Mouse (Mus musculus) thymus, adult 2 months (tissue): ENCODE results near the gene Prepl.

ENCODE experiments used
- CTCF ChIP-seq: fragments of 200-500 bp; IDR thresholded peaks from 2 replicates; pipeline ENCODE4 v1.5.1; 2012; ENCODE audit warnings: mild to moderate bottlenecking, control low read depth, low read length, moderate library complexity, borderline replicate concordance; ENCODE audit not compliant: control insufficient read depth, poor library complexity, insufficient read depth; ENCODE audit errors: extremely low read depth
- POLR2A ChIP-seq: fragments of 200-500 bp; IDR thresholded peaks from 2 replicates; pipeline ENCODE4 v1.6.1; 2012; ENCODE audit warnings: mild to moderate bottlenecking, low read length, control low read depth, moderate library complexity; ENCODE audit not compliant: control insufficient read depth, poor library complexity, insufficient read depth; ENCODE audit errors: extremely low read depth

GRCm38 (mm10) chr17:85023247-85024167 is 66.5 kb downstream of the Prepl start:
- TF ChIP-seq CTCF = no peak
- no peak for TF ChIP-seq POLR2A
